Mouse (Mus musculus) cerebellum, adult 2 months (tissue): ENCODE results near the gene Clip1. TPM values are rescaled to one million over a fixed set of nuclear protein-coding genes. Genes with fewer than 3 reads are reported as not detected.

ENCODE experiments used
- DNase-seq, 2 experiments: peaks; one replicate each; pipeline ENCODE4 v3.0.0; 2021
- H3K27ac ChIP-seq: fragments of 200-500 bp; 2 replicates; pipeline ENCODE4 v1.5.1; 2012; ENCODE audit warnings: low read length, control low read depth, inconsistent platforms; ENCODE audit not compliant: insufficient read depth
- H3K27me3 ChIP-seq: fragments of 200-500 bp; 2 replicates; pipeline ENCODE4 v1.6.1; 2012; ENCODE audit warnings: inconsistent platforms, mild to moderate bottlenecking, low read length, moderate library complexity; ENCODE audit not compliant: control insufficient read depth, insufficient read depth
- H3K4me1 ChIP-seq: fragments of 200-500 bp; 2 replicates; pipeline ENCODE4 v1.6.1; 2011; ENCODE audit warnings: low read length; ENCODE audit not compliant: control insufficient read depth, insufficient read depth
- H3K4me3 ChIP-seq: fragments of 200-500 bp; replicated peaks from 2 replicates; pipeline ENCODE3; 2011; ENCODE audit warnings: mild to moderate bottlenecking, low read depth, low read length, control low read depth; ENCODE audit not compliant: insufficient read depth
- CTCF ChIP-seq: fragments of 200-500 bp; IDR thresholded peaks from 2 replicates; pipeline ENCODE4 v1.5.1; 2011; ENCODE audit warnings: low read depth, mild to moderate bottlenecking, control low read depth, low read length, moderate library complexity, borderline replicate concordance; ENCODE audit not compliant: insufficient read depth
- POLR2A ChIP-seq: fragments of 200-500 bp; IDR thresholded peaks from 2 replicates; pipeline ENCODE4 v1.6.1; 2011; ENCODE audit warnings: low read length, control low read depth, borderline replicate concordance; ENCODE audit not compliant: insufficient read depth
- WGBS: fragments of 180-500 bp; shearing (Covaris S2); methylation state at CpG from one replicate; pipeline ENCODE4 v1.1.7; 2018; 5-methylcytosine and 5-hydroxymethylcytosine counted together
- polyA plus RNA-seq: library from polyadenylated mRNA; depleted of rRNA; stranded (reverse); fragments of >200 nt; gene quantifications from 2 replicates; pipeline ENCODE4 v1.2.3, GENCODE M21; 2012

The Clip1 gene
- polyA plus RNA-seq, 1 experiment: 117 TPM

DNA sequence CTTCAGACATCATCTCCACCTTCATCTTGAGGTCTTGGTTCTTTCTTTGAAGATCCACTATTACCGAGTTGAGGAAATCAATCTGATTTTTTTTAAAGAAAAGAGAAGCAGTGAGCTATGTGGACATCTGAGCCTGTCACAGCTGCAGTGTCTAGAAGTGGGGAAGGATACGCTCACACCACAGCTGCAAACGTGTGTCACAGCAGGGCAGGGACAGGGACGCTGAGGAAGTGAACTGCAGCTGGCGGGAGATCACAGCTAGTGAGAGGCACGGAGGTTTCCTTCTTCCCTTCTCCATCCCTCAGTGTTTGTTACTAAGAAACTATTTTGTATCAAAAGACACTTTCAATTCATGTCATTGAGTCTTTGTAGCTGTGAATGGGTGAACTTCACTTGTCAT is 104.4 kb downstream of the Clip1 start:
- Histone ChIP-seq H3K4me3 (no peak overlapping the region), H3K4me1 (no peaks in the 10 kb centered on the region), H3K27me3 (no peaks in the 10 kb centered on the region), H3K27ac (no peak overlapping the region)
- WGBS: 84% methylated on average over 6 of the region's 6 CpGs
- DNase-seq: no peak
- TF ChIP-seq POLR2A (no peak), CTCF (no peak)

GRCm38 (mm10) chr5:123576696-123577095 is 107.7 kb downstream of the Clip1 start:
- Histone ChIP-seq H3K27me3 (no peaks in the 10 kb centered on the region), H3K27ac (no peak overlapping the region), H3K4me1 (no peaks in the 10 kb centered on the region), H3K4me3 (no peak overlapping the region)
- 51% methylated on average over 3 of the region's 3 CpGs for WGBS
- TF ChIP-seq POLR2A (no peak), CTCF (no peak)
- no peak for DNase-seq

DNA sequence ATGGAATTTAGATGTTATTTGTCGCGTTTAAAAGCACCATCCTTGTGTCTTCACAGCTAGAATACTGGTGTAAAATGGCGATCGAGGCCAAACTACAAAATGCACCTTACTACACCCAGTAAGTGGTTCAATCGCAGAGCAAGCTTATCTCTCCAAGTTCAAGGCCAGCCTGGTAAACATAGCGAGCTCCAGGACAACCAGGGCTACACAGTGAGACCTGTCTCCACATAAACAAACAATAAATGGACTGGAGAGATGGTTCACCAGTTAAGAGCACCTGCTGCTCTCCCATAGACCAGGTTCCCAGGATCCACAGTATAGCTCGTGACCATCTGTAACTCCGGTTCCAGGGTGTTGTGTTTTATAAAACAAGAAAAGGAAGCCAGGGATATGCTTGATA is 111.1 kb downstream of the Clip1 start:
- Histone ChIP-seq H3K27ac (no peak overlapping the region), H3K4me3 (peak overlapping the region; percentile 67), H3K4me1 (no peaks in the 10 kb centered on the region), H3K27me3 (no peaks in the 10 kb centered on the region)
- WGBS: 63% methylated on average over 8 of the region's 8 CpGs
- TF ChIP-seq CTCF: no peak
- no peak for DNase-seq

GRCm38 (mm10) chr5:123572357-123573186 is 111.8 kb downstream of the Clip1 start, which contains the start of gene Vps33a:
Gene Vps33a, minus strand, starts transcription at chr5:123573038.
- Histone ChIP-seq H3K27ac (peak within 1 kb of the TSS; percentile 69), H3K4me3 (peak within 1 kb of the TSS; percentile 67), H3K27me3 (no peaks in the 10 kb centered on the region), H3K4me1 (no peaks in the 10 kb centered on the region)
- under 1% methylated on average over 54 of the region's 54 CpGs for whole genome bisulfite sequencing
- TF ChIP-seq POLR2A (peak; percentile 94), CTCF (no peak)
- DNase-seq: peak; percentile 97 to 98

DNA sequence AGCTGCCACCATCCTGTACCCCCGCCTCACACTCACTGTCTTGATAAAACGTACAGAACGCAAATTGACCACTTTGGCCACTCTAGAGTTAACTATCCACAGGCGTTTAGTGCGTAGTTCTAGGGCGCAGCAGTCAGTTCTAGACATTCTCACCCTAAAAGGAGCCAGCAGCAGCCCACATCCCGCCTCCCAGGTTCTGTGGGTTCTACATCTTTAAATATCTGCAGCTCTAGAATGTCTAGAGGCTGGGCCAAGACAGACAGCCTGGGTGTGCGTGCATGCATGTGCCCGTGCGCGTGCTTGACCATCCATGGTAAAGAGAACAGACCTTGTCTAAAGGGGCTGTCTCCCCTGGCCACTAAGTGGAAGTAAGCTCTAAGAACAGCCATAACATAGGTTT is 123.3 kb downstream of the Clip1 start:
- 91% methylated on average over 11 of the region's 11 CpGs for WGBS
- DNase-seq: no peak
- TF ChIP-seq CTCF (no peak), POLR2A (no peak)
- Histone ChIP-seq H3K27ac (no peak overlapping the region), H3K27me3 (no peaks in the 10 kb centered on the region), H3K4me3 (no peak overlapping the region), H3K4me1 (no peaks in the 10 kb centered on the region)

DNA sequence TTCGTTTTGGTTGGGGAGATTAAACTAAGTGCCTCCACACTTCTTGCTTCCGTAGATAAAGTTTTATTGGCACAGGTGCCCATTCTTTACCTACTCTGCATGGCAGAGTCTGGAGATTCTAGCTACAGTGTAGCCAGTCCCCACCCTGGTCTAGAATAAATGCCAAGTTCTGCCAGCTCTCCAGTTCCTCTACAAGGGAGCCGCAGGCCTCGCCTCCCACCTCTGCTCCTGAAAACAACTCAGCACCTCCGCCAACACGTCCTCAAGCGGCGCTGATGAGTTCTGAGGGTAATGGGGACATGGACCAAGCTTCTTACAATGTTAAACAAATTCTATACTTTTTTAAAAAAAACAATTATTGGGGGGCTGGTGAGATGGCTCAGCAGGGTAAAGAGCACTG is 124.8 kb downstream of the Clip1 start:
- WGBS: 93% methylated on average over 8 of the region's 8 CpGs
- Histone ChIP-seq H3K4me3 (no peak overlapping the region), H3K4me1 (no peaks in the 10 kb centered on the region), H3K27me3 (no peaks in the 10 kb centered on the region), H3K27ac (no peak overlapping the region)
- TF ChIP-seq CTCF (no peak), POLR2A (no peak)
- DNase-seq: peak in 1 of 2 experiments; percentile 5

DNA sequence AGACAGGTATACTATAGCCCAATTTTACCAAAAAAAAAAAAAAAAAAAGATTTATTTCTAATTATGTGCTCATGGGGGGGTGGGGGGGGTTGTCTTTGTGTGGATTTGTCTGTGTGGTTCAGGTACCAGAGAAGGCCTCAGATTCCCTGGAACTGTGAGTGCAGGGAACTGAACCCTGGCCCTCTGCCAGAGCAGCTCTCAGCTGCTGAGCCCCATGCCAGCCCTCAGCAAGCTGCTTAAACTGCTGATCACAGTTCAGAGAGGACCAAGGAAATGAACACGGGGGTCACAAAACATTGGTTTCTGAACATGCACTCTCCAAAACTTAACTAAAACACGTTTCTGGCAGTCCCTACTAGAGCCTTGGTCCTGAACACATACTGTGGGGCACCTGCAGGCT is 128.0 kb downstream of the Clip1 start:
- DNase-seq: peak; percentile 79 to 83
- no peak overlapping the region for H3K4me3 ChIP-seq
- no peak overlapping the region for H3K27ac ChIP-seq
- whole genome bisulfite sequencing: 10% methylated on average over 2 of the region's 2 CpGs
- TF ChIP-seq CTCF (no peak), POLR2A (no peak)
- no peaks in the 10 kb centered on the region for H3K27me3 ChIP-seq
- no peaks in the 10 kb centered on the region for H3K4me1 ChIP-seq

GRCm38 (mm10) chr5:123555693-123556092 is 128.7 kb downstream of the Clip1 start:
- DNase-seq: peak in 1 of 2 experiments; percentile 6
- H3K4me1 ChIP-seq: no peaks in the 10 kb centered on the region
- no peaks in the 10 kb centered on the region for H3K27me3 ChIP-seq
- no peak overlapping the region for H3K4me3 ChIP-seq
- WGBS: 91% methylated on average over 7 of the region's 7 CpGs
- no peak for TF ChIP-seq POLR2A
- no peak for TF ChIP-seq CTCF
- H3K27ac ChIP-seq: no peak overlapping the region
